Mouse (Mus musculus): ENCODE results near the gene Ctsr. TPM values are rescaled to one million over a fixed set of nuclear protein-coding genes. Genes with fewer than 3 reads are reported as not detected.
"Not testable (repeated sequence)": the region's sequence is repeated elsewhere in the genome, so short reads cannot be mapped to it uniquely, and the experiment has no call there.

Ctsr gene
- not detected in 2 replicates for polyA plus RNA-seq (2014; fragmentation: Nextera tagmentation; extraction: Ambion mirVana)

DNA sequence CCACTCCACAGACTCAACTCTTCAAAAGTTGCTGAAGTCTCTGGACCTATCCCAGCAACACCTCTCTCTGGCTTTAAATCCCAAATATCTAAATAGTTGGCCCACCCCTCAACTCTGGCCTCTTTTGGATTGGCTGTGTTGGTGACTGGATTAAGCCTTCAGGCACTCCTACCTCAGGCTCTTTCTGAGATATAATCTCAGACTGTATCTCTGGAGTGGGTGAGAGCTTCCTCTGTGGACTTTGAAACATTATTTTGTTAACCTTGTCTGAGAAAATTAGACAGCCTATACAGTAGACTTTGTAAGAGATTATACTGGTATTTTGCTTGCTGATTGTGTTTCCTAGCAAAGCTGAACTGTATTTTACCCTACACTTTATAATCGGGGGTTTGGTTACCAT lies at the start of gene Ctsr:
Gene Ctsr, minus strand, starts transcription at position 101 of the 400 bp plus-strand sequence.
- H3K27me3 ChIP-seq (ENCODE audit: control insufficient read depth, insufficient read depth, low read length), result no peaks in the 10 kb centered on the region
- no peak within 1 kb of the TSS for H3K4me2 ChIP-seq (replicated peaks; ENCODE audit: low read depth, low read length)
- 97% methylated on average over 1 of the region's 1 CpGs for WGBS
- no peak within 1 kb of the TSS for H3K9ac ChIP-seq (ENCODE audit: low read depth, low read length)
- DNase-seq (ENCODE audit: low spot score) (no peak), ATAC-seq (ENCODE audit: low FRiP score) (no peak)
- no peaks in the 10 kb centered on the region for H3K4me1 ChIP-seq (replicated peaks; ENCODE audit: control insufficient read depth, insufficient read depth, low read length)
- no peak within 1 kb of the TSS for H3K27ac ChIP-seq (ENCODE audit: low read depth, low read length)
- no peak within 1 kb of the TSS for H3K4me3 ChIP-seq (ENCODE audit: low read depth, low read length)
- H3K36me3 ChIP-seq (ENCODE audit: control insufficient read depth, insufficient read depth, low read length), result no peaks in the 10 kb centered on the region
- H3K9me3 ChIP-seq (ENCODE audit: control insufficient read depth, low read length), result peaks cover 7% of the 10 kb centered on the region; the same call in 1 of the 2 replicates

DNA sequence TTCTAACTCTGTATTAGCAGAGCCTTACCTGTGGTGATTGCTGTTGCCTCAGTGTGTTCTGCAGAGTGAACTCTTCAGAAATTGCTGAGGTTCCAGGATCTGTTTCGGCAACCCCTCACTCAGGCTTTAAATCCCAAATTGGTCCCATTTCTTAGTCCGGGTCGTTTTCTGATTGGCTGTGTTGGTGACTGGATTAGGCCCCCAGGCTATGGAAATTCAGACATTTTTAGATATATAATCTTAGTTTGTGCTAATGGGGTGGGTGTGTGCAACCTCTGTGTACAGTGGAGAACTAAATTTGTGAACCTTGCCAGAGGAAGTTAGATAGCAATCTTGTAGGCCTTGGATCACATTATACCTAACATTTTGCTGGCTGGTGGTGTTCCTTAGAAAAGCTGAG lies 39.3 kb upstream of the Ctsr start, which contains the start of gene Cts6:
Gene Cts6, minus strand, starts transcription at position 101 of the 400 bp plus-strand sequence.
- Histone ChIP-seq H3K36me3 (ENCODE audit: control insufficient read depth, insufficient read depth, low read length) (no peaks in the 10 kb centered on the region), H3K27me3 (ENCODE audit: control insufficient read depth, insufficient read depth, low read length) (no peaks in the 10 kb centered on the region), H3K9ac (ENCODE audit: low read depth, low read length) (no peak within 1 kb of the TSS), H3K4me3 (ENCODE audit: low read depth, low read length) (no peak within 1 kb of the TSS), H3K4me1 (replicated peaks; ENCODE audit: control insufficient read depth, insufficient read depth, low read length) (no peaks in the 10 kb centered on the region), H3K27ac (ENCODE audit: low read depth, low read length) (no peak within 1 kb of the TSS), H3K4me2 (replicated peaks; ENCODE audit: low read depth, low read length) (no peak within 1 kb of the TSS), H3K9me3 (ENCODE audit: control insufficient read depth, low read length) (no peaks in the 10 kb centered on the region; the same call in 1 of the 2 replicates)
- ATAC-seq (ENCODE audit: low FRiP score), result no peak
- no peak for DNase-seq (ENCODE audit: low spot score)
- 89% methylated on average over 3 of the region's 3 CpGs for WGBS

DNA sequence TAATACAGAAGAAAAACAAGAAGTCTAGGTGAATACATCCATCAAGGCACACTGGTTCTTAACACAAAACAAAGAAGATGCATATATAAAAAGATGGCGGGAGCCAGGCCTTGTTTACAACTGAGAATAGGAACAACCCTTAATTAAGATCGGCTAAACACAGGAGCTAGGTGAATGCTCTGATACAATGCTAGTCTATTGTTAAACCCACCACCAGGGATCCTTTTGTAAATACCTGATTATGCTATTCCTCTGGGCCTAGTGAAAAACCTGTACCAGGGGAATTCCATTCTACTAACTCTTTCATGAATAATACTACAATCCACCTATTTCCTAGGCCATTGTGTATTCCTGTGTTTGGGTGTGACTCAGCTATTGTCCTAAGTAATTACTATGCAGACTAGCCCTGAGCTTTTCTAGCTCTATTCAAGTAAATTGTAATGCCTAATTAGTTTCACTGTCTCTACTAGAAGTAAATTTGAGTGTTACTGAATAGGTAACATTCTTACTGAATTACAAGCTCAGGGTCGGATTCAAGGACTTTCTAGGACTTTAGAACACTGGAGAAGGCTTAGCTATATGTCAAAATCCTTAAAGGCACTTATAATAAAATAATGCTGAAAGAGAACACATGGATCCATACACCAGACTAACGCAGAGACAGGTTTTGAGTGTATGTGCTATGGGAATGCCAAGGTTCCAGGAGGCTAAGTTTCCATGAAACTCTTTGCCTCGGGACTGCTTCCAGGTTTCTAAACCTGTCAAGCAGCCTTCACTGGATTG lies 21.3 kb upstream of the Ctsr start:
- not testable (repeated sequence) for H3K27ac ChIP-seq (ENCODE audit: low read depth, low read length); H3K4me1 ChIP-seq (replicated peaks; ENCODE audit: control insufficient read depth, insufficient read depth, low read length); H3K4me2 ChIP-seq (replicated peaks; ENCODE audit: low read depth, low read length); ATAC-seq (ENCODE audit: low FRiP score); H3K27me3 ChIP-seq (ENCODE audit: control insufficient read depth, insufficient read depth, low read length); H3K9me3 ChIP-seq (ENCODE audit: control insufficient read depth, low read length); H3K36me3 ChIP-seq (ENCODE audit: control insufficient read depth, insufficient read depth, low read length); H3K9ac ChIP-seq (ENCODE audit: low read depth, low read length); H3K4me3 ChIP-seq (ENCODE audit: low read depth, low read length); DNase-seq (ENCODE audit: low spot score)
- 79% methylated on average over 5 of the region's 5 CpGs for WGBS

DNA sequence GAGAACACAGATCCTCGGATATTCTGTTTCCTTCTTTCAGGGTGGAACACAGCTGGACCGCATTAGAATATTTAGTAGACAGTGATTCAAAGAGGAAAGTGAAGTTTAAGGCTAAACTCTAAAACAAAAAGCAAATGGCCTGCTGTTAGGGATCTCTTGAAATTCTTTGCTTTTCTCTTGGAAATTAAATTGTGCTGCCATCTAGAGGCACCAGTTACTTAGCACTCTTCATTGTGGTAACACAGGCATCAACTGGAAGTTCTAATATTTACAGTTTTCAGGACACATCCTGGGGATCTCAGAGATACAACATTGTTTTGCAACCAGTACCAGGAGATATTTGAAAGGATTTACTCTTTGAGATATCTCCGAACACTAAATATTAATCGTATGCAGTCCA lies 566 bp upstream of the Ctsr start:
- Histone ChIP-seq H3K9me3 (ENCODE audit: control insufficient read depth, low read length) (peaks cover 3% of the 10 kb centered on the region; the same call in 1 of the 2 replicates), H3K4me3 (ENCODE audit: low read depth, low read length) (no peak overlapping the region), H3K36me3 (ENCODE audit: control insufficient read depth, insufficient read depth, low read length) (no peaks in the 10 kb centered on the region), H3K27ac (ENCODE audit: low read depth, low read length) (no peak overlapping the region), H3K9ac (ENCODE audit: low read depth, low read length) (no peak overlapping the region), H3K4me2 (replicated peaks; ENCODE audit: low read depth, low read length) (no peak overlapping the region), H3K4me1 (replicated peaks; ENCODE audit: control insufficient read depth, insufficient read depth, low read length) (no peaks in the 10 kb centered on the region), H3K27me3 (ENCODE audit: control insufficient read depth, insufficient read depth, low read length) (no peaks in the 10 kb centered on the region)
- no peak for ATAC-seq (ENCODE audit: low FRiP score)
- WGBS, result 82% methylated on average over 4 of the region's 4 CpGs
- DNase-seq (ENCODE audit: low spot score), result no peak

Other genes with a start within 250 kb of the Ctsr start
- not detected in 2 replicates for gene Gm49393, start 228.7 kb downstream of the Ctsr start, polyA plus RNA-seq (2014; fragmentation: Nextera tagmentation; extraction: Ambion mirVana)
- 0.80 and 1.8 TPM in 2 replicates for gene Gm49391, start 227.7 kb downstream of the Ctsr start, polyA plus RNA-seq (2014; fragmentation: Nextera tagmentation; extraction: Ambion mirVana)
- gene Ctla2a, start 227.6 kb downstream of the Ctsr start, polyA plus RNA-seq (2014; fragmentation: Nextera tagmentation; extraction: Ambion mirVana), result 14.7 and 16.7 TPM in 2 replicates
- not detected in 2 replicates for gene Tpbpa, start 222.3 kb downstream of the Ctsr start, polyA plus RNA-seq (2014; fragmentation: Nextera tagmentation; extraction: Ambion mirVana)
- gene Ctsj, start 158.3 kb downstream of the Ctsr start, polyA plus RNA-seq (2014; fragmentation: Nextera tagmentation; extraction: Ambion mirVana), result not detected in 2 replicates
- not detected in 2 replicates for gene Ctsq, start 123.6 kb downstream of the Ctsr start, polyA plus RNA-seq (2014; fragmentation: Nextera tagmentation; extraction: Ambion mirVana)
- not detected in 2 replicates for gene Cts6, start 39.2 kb upstream of the Ctsr start, polyA plus RNA-seq (2014; fragmentation: Nextera tagmentation; extraction: Ambion mirVana)
- gene Cts8, start 91.1 kb upstream of the Ctsr start, polyA plus RNA-seq (2014; fragmentation: Nextera tagmentation; extraction: Ambion mirVana), result not detected in 2 replicates
- gene Gm49398, start 124.6 kb upstream of the Ctsr start, polyA plus RNA-seq (2014; fragmentation: Nextera tagmentation; extraction: Ambion mirVana), result not detected in 2 replicates
- not detected in 2 replicates for gene Cts7, start 193.9 kb upstream of the Ctsr start, polyA plus RNA-seq (2014; fragmentation: Nextera tagmentation; extraction: Ambion mirVana)

Measured in hindbrain, embryonic 11.5 days (tissue).